Mouse (Mus musculus) embryonic facial prominence, embryonic 11.5 days (tissue): ENCODE data around the gene Ifnlr1. TPM values are rescaled to one million over a fixed set of nuclear protein-coding genes. Genes with fewer than 3 reads are reported as not detected.

Experiments
- ATAC-seq: fragments of 200-750 bp; cut with Nextera tagmentation; replicated peaks from 2 replicates; pipeline ENCODE4 v1.8.0; 2017; ENCODE audit warnings: low read depth; ENCODE audit not compliant: insufficient number of reproducible peaks, low FRiP score, low TSS enrichment
- DNase-seq: peaks from one replicate; pipeline ENCODE4 v3.0.0-alpha.2; 2015; ENCODE audit warnings: low spot score
- H3K27ac ChIP-seq: fragments of 300-500 bp; sonication (generic); replicated peaks from 2 replicates; pipeline ENCODE4 v1.5.1; 2014; ENCODE audit warnings: mild to moderate bottlenecking, low read depth, low read length, control low read depth
- H3K27me3 ChIP-seq: fragments of 300-500 bp; sonication (generic); 2 replicates; pipeline ENCODE4 v1.6.1; 2014; ENCODE audit warnings: mild to moderate bottlenecking, low read length, moderate library complexity, mixed read lengths; ENCODE audit not compliant: control insufficient read depth, insufficient read depth
- H3K36me3 ChIP-seq: fragments of 300-500 bp; sonication (generic); replicated peaks from 2 replicates; pipeline ENCODE4 v1.6.1; 2014; ENCODE audit warnings: low read depth, mild to moderate bottlenecking, low read length, moderate library complexity, mixed read lengths; ENCODE audit not compliant: control insufficient read depth, insufficient read depth
- H3K4me1 ChIP-seq: fragments of 300-500 bp; sonication (generic); 2 replicates; pipeline ENCODE4 v1.6.1; 2014; ENCODE audit warnings: low read length, mixed read lengths; ENCODE audit not compliant: control insufficient read depth, insufficient read depth
- H3K4me2 ChIP-seq: fragments of 300-500 bp; sonication (generic); 2 replicates; pipeline ENCODE4 v1.6.1; 2014; ENCODE audit warnings: low read depth, mild to moderate bottlenecking, control low read depth, low read length, moderate library complexity
- H3K4me3 ChIP-seq: fragments of 300-500 bp; sonication (generic); 2 replicates; pipeline ENCODE4 v1.5.1; 2014; ENCODE audit warnings: low read depth, low read length, control low read depth
- H3K9ac ChIP-seq: fragments of 300-500 bp; sonication (generic); replicated peaks from 2 replicates; pipeline ENCODE4 v1.6.1; 2014; ENCODE audit warnings: mild to moderate bottlenecking, control low read depth, low read length
- H3K9me3 ChIP-seq: fragments of 300-500 bp; sonication (generic); replicated peaks from 2 replicates; pipeline ENCODE4 v1.6.1; 2016; ENCODE audit warnings: mild to moderate bottlenecking, low read length, inconsistent platforms, mixed read lengths; ENCODE audit not compliant: control insufficient read depth
- whole genome bisulfite sequencing: fragments of 180-500 bp; shearing (Covaris S2); extraction: QIAGEN DNeasy Blood & Tissue Kit; methylation state at CpG from one replicate; pipeline ENCODE4 v1.1.7; 2014; 5-methylcytosine and 5-hydroxymethylcytosine counted together
- polyA plus RNA-seq: library from polyadenylated mRNA; unstranded; fragments of >200 nt; fragmentation: Nextera tagmentation; extraction: Ambion mirVana; gene quantifications from 2 replicates; pipeline ENCODE4 v1.2.1, GENCODE M21; 2014

Ifnlr1 gene
- polyA plus RNA-seq, 1 experiment from 2014 or later = 0.59 TPM

DNA sequence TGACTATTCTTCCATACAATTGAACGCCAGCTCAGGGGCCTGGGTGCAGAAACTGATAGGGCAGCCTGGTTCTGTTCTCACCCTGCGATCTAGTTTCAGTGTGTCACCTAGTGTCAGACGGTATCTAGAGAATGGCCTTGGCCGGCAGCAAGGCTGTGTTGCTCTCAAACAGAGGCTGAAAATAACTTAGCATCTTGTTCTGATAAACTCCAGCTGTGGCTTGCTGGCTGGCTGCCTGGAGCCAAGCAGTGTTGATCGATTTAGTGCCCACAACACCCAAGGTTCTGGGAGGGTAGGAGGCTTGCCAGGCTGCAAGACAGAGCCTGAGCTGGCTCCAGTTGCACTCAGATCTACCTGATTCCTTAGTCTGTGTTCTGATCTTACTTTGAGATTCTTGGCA is 27.6 kb upstream of the Ifnlr1 start:
- Histone ChIP-seq H3K9me3 (no peaks in the 10 kb centered on the region), H3K4me3 (no peak overlapping the region), H3K27me3 (no peaks in the 10 kb centered on the region), H3K4me1 (peaks cover 17% of the 10 kb centered on the region), H3K36me3 (no peaks in the 10 kb centered on the region), H3K27ac (no peak overlapping the region), H3K4me2 (no peak overlapping the region), H3K9ac (no peak overlapping the region)
- no peak for ATAC-seq
- peak; percentile 26 for DNase-seq
- WGBS = 64% methylated on average over 5 of the region's 5 CpGs

DNA sequence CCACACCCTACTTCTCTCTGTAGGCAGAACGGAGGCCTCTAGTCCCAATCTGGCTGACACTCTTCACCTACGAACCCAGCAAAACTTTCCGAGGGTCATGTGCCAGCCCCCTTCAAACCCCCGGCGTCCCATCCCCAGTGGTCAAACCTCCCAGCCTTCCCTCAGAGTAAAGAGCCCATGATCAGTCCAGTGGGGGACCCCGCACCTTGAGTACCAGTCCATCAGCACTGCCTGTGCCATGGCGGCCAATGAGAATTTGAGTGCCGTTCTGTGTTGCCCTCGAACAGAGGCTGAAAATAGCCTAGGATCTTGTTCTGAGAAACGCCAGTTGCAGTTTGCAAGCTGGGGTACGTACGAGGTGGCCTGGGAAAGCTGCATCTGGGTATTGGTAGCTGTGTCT is 27.2 kb upstream of the Ifnlr1 start:
- Histone ChIP-seq H3K27ac (no peak overlapping the region), H3K27me3 (no peaks in the 10 kb centered on the region), H3K9ac (no peak overlapping the region), H3K4me3 (no peak overlapping the region), H3K9me3 (no peaks in the 10 kb centered on the region), H3K36me3 (no peaks in the 10 kb centered on the region), H3K4me2 (no peak overlapping the region), H3K4me1 (peaks cover 14% of the 10 kb centered on the region)
- 85% methylated on average over 12 of the region's 12 CpGs for WGBS
- ATAC-seq = no peak
- DNase-seq = no peak

- Histone ChIP-seq H3K36me3 (no peaks in the 10 kb centered on the region), H3K9ac (no peak overlapping the region), H3K4me2 (no peak overlapping the region), H3K9me3 (no peaks in the 10 kb centered on the region), H3K4me3 (no peak overlapping the region), H3K27me3 (no peaks in the 10 kb centered on the region), H3K4me1 (peaks cover 2% of the 10 kb centered on the region; the same call in 1 of the 2 replicates), H3K27ac (no peak overlapping the region)
- WGBS = 60% methylated on average over 6 of the region's 6 CpGs
- ATAC-seq (no peak), DNase-seq (no peak)
These were observed 24.8 kb upstream of the Ifnlr1 start for GRCm38 (mm10) chr4:135661082-135661809.

- Histone ChIP-seq H3K9ac (no peak overlapping the region), H3K9me3 (no peaks in the 10 kb centered on the region), H3K27me3 (no peaks in the 10 kb centered on the region), H3K27ac (no peak overlapping the region), H3K4me3 (no peak overlapping the region), H3K36me3 (no peaks in the 10 kb centered on the region), H3K4me2 (no peak overlapping the region), H3K4me1 (no peaks in the 10 kb centered on the region)
- no peak for ATAC-seq
- no peak for DNase-seq
- WGBS = 82% methylated on average over 6 of the region's 6 CpGs
These were observed 24.1 kb upstream of the Ifnlr1 start for GRCm38 (mm10) chr4:135661994-135662393.

GRCm38 (mm10) chr4:135664656-135665055 is 21.4 kb upstream of the Ifnlr1 start:
- no peak for ATAC-seq

DNA sequence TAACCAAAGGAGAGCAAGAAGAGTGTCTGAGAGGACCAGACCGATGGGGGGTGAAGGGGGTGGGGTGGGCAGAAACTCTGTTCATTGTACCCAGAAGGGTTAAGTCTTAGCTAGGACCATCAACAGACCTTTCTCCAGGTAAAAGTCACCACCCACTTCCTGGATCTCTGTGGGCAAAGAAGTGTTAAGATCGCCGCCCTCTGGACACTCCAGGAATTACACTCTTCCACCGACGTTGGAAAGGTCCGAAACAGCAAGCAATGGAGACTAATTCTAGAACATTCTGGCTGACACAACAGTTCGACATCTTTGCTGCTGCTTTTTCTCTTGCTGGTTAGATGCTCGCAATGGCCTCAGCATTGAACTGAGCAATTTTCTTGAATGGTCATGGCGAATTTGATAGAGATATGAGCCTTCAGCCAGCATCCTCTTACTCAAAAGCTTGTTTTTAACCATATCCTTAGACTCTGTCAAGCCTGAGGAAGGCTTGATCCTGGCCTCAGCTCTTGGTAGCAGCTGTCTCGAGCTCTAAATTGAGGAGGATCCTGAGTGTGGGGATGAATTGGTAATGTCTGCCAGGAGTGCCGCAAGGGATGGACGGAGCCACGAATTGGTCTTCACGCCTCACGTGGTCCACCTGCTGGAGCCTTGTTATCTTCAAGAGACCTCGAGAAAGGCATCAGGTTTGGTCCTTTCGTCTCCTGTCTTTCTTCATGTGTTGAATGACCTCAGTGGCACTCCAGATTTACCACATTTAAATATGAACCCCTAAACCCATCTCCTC is 19.7 kb upstream of the Ifnlr1 start:
- DNase-seq = peak; percentile 68
- no peak for ATAC-seq
- Histone ChIP-seq H3K4me2 (no peak overlapping the region), H3K4me3 (no peak overlapping the region), H3K27me3 (no peaks in the 10 kb centered on the region), H3K27ac (no peak overlapping the region), H3K9me3 (no peaks in the 10 kb centered on the region), H3K36me3 (no peaks in the 10 kb centered on the region), H3K4me1 (no peaks in the 10 kb centered on the region), H3K9ac (no peak overlapping the region)
- WGBS = 54% methylated on average over 17 of the region's 17 CpGs

More at GRCm38 (mm10) chr4:135664656-135665055, 21.4 kb upstream of the Ifnlr1 start:
- no peaks in the 10 kb centered on the region for H3K36me3 ChIP-seq
- WGBS = 76% methylated on average over 6 of the region's 6 CpGs
- H3K27ac ChIP-seq = no peak overlapping the region
- no peak overlapping the region for H3K4me2 ChIP-seq
- H3K4me1 ChIP-seq = no peaks in the 10 kb centered on the region
- no peak overlapping the region for H3K4me3 ChIP-seq
- no peak for DNase-seq
- H3K9me3 ChIP-seq = no peaks in the 10 kb centered on the region
- no peak overlapping the region for H3K9ac ChIP-seq
- H3K27me3 ChIP-seq = no peaks in the 10 kb centered on the region

DNA sequence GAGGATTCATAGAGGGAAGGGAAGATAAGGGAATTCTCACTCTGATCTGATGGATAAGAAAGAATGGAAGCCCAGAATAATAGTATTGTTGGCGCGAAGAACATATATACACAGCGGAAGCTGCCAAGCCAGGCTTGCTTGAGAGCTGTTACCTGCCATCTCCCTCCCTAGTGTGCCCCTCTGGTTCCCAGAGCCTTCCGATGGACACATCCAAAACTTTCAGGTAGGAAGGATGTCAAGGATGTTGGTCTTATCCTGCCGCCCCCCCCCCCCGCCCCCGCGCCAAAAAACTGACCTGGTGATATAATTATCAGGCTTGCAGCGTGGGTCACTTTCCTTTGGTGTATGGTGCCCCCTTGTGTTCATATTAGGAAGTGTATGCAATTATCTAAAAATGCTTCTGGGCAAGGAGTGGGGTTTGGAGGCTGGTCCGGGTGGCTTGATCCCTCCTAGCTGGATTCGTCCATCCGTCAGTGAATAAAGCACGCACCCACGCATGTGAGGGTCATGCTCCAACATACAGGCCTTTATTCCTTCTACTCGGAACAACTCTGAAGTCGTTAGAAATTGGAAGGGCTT is 18.7 kb upstream of the Ifnlr1 start:
- ATAC-seq = no peak
- no peaks in the 10 kb centered on the region for H3K9me3 ChIP-seq
- H3K4me1 ChIP-seq = no peaks in the 10 kb centered on the region
- no peak overlapping the region for H3K4me2 ChIP-seq
- no peak overlapping the region for H3K4me3 ChIP-seq
- DNase-seq = peak; percentile 83
- H3K27me3 ChIP-seq = no peaks in the 10 kb centered on the region
- no peak overlapping the region for H3K9ac ChIP-seq
- no peak overlapping the region for H3K27ac ChIP-seq
- 13% methylated on average over 16 of the region's 16 CpGs for WGBS
- H3K36me3 ChIP-seq = no peaks in the 10 kb centered on the region

GRCm38 (mm10) chr4:135673507-135673906 is 12.6 kb upstream of the Ifnlr1 start:
- Histone ChIP-seq H3K4me2 (no peak overlapping the region), H3K9ac (no peak overlapping the region), H3K27me3 (no peaks in the 10 kb centered on the region), H3K9me3 (no peaks in the 10 kb centered on the region), H3K4me1 (no peaks in the 10 kb centered on the region), H3K4me3 (no peak overlapping the region), H3K27ac (no peak overlapping the region), H3K36me3 (no peaks in the 10 kb centered on the region)
- DNase-seq (no peak), ATAC-seq (no peak)
- 55% methylated on average over 3 of the region's 3 CpGs for WGBS
